Mouse (Mus musculus) C2C12 (cell line): Measurements from ENCODE around the gene Slc36a2.
A peak's percentile ranks its signal among the peaks of the same experiment; 100 is the strongest.

Experiments
- CTCF ChIP-seq: IDR thresholded peaks from one replicate; pipeline ENCODE4 v1.5.1; 2011; ENCODE audit not compliant: control insufficient read depth, insufficient read depth, insufficient read length
- USF1 ChIP-seq: IDR thresholded peaks from one replicate; pipeline ENCODE4 v1.6.1; 2011; ENCODE audit warnings: low read depth, mild to moderate bottlenecking, control low read depth, moderate library complexity

GRCm38 (mm10) chr11:55162670-55163069 lies 22.2 kb downstream of the Slc36a2 start:
- TF ChIP-seq CTCF = peak; percentile 63
- TF ChIP-seq USF1 = no peak
